Mouse (Mus musculus): ENCODE results near the gene Polh. TPM values are rescaled to one million over a fixed set of nuclear protein-coding genes. Genes with fewer than 3 reads are reported as not detected.

The Polh gene
- polyA plus RNA-seq, 1 experiment from 2014 or later = 8.0 TPM

DNA sequence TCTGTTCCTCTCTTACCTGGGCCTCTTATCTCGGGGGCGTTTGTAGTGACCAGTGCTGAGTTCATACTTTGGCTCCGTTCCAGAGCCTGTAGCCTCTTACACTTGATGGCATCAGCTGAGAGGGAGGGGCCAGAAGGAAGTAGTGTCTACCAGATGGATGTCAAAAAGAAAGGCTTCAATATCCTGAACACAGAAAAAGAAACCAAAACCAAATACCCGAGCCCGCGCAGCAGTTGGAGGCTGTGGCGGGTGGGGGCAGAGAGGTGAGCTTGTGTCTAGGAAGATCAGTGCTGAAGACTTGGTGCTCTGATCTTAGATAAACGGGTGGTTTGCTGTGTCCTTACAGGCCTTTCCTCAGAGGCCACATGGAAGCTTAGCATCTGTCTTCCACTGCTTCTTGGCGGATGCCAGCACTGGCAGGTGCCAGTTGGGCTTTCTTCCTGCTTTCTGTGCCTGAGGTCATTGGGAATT is 39.5 kb downstream of the Polh start:
- H3K27me3 ChIP-seq (ENCODE audit: control insufficient read depth, insufficient read depth, low read length) = no peaks in the 10 kb centered on the region
- H3K27ac ChIP-seq (replicated peaks) = peak overlapping the region; percentile 65
- DNase-seq (ENCODE audit: low spot score) = peak; percentile 78

DNA sequence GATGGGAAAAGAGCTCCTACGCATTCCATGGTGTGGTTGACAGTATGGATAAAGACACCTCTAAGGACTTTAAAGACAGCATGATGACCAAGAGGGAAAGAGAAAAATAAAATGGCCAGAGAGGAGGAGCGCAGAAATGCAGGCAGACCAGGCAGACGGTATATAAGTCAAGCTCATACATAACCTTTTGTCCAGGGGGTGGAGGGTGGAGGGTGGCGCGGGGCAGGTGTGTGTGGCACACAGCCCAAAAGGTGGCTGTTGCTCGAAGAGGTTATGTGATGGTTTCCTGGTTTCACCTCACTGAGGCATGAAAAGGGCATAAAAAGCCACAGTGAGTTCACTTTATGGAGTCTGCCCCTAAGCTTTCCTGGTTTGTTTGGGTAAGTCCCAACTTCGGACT is 39.9 kb downstream of the Polh start:
- Histone ChIP-seq H3K4me3 (ENCODE audit: low read depth, low read length) (no peak overlapping the region), H3K27ac (replicated peaks) (peak overlapping the region; percentile 65), H3K9me3 (ENCODE audit: control insufficient read depth, low read length) (no peaks in the 10 kb centered on the region), H3K4me1 (replicated peaks; ENCODE audit: control insufficient read depth, insufficient read depth) (no peaks in the 10 kb centered on the region; the same call in 1 of the 2 replicates), H3K27me3 (ENCODE audit: control insufficient read depth, insufficient read depth, low read length) (no peaks in the 10 kb centered on the region), H3K9ac (ENCODE audit: low read length) (no peak overlapping the region), H3K36me3 (ENCODE audit: control insufficient read depth, insufficient read depth, low read length) (peaks cover 12% of the 10 kb centered on the region; the same call in 1 of the 2 replicates), H3K4me2 (replicated peaks; ENCODE audit: low read depth) (peak overlapping the region; percentile 86)
- WGBS = 64% methylated on average over 7 of the region's 7 CpGs
- no peak for TF ChIP-seq EP300 (optimal IDR thresholded peaks at IDR 0.05)
- TF ChIP-seq CTCF (IDR thresholded peaks at IDR 0.05; ENCODE audit: low read depth) = no peak
- ATAC-seq (ENCODE audit: low FRiP score, low TSS enrichment) (no peak; the same call in 1 of the 2 replicates), DNase-seq (ENCODE audit: low spot score) (no peak)

More for the DNA sequence above, 39.5 kb downstream of the Polh start:
- WGBS = 57% methylated on average over 9 of the region's 9 CpGs
- TF ChIP-seq CTCF (IDR thresholded peaks at IDR 0.05; ENCODE audit: low read depth) (no peak), EP300 (optimal IDR thresholded peaks at IDR 0.05) (no peak)
- Histone ChIP-seq H3K9me3 (ENCODE audit: control insufficient read depth, low read length) (no peaks in the 10 kb centered on the region), H3K36me3 (ENCODE audit: control insufficient read depth, insufficient read depth, low read length) (peaks cover 16% of the 10 kb centered on the region), H3K9ac (ENCODE audit: low read length) (no peak overlapping the region), H3K4me2 (replicated peaks; ENCODE audit: low read depth) (peak overlapping the region; percentile 86), H3K4me1 (replicated peaks; ENCODE audit: control insufficient read depth, insufficient read depth) (no peaks in the 10 kb centered on the region; the same call in 1 of the 2 replicates), H3K4me3 (ENCODE audit: low read depth, low read length) (no peak overlapping the region)
- peak; percentile 33 for ATAC-seq (ENCODE audit: low FRiP score, low TSS enrichment)

DNA sequence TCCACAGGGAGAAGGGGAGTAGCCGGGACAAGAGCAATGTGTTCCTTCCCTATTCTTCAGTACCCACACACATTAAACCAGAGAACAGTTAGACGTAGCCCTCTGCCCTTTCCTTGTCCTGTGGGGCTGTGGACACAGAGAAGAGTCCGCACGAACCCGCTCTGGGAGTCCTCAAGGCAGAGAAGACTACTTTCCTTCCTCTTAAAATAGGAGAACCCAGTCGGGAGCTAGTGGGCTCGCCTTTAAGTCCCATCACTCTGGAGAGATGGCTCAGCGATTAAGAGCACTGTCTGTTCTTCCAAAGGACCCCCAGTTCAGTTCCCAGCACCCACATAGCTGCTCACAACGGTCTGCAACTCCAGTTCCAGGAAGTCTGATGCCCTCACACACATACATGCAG is 40.7 kb downstream of the Polh start:
- peak overlapping the region; percentile 88 for H3K9ac ChIP-seq (ENCODE audit: low read length)
- 44% methylated on average over 9 of the region's 9 CpGs for WGBS
- H3K27me3 ChIP-seq (ENCODE audit: control insufficient read depth, insufficient read depth, low read length) = no peaks in the 10 kb centered on the region
- ATAC-seq (ENCODE audit: low FRiP score, low TSS enrichment) (no peak), DNase-seq (ENCODE audit: low spot score) (no peak)
- H3K36me3 ChIP-seq (ENCODE audit: control insufficient read depth, insufficient read depth, low read length) = peaks cover 10% of the 10 kb centered on the region; the same call in 1 of the 2 replicates
- H3K9me3 ChIP-seq (ENCODE audit: control insufficient read depth, low read length) = no peaks in the 10 kb centered on the region
- H3K27ac ChIP-seq (replicated peaks) = peak overlapping the region; percentile 91
- TF ChIP-seq EP300 (optimal IDR thresholded peaks at IDR 0.05) = no peak
- TF ChIP-seq CTCF (IDR thresholded peaks at IDR 0.05; ENCODE audit: low read depth) = no peak
- no peaks in the 10 kb centered on the region; the same call in 1 of the 2 replicates for H3K4me1 ChIP-seq (replicated peaks; ENCODE audit: control insufficient read depth, insufficient read depth)
- H3K4me2 ChIP-seq (replicated peaks; ENCODE audit: low read depth) = peak overlapping the region; percentile 86
- peak overlapping the region; percentile 80 for H3K4me3 ChIP-seq (ENCODE audit: low read depth, low read length)

DNA sequence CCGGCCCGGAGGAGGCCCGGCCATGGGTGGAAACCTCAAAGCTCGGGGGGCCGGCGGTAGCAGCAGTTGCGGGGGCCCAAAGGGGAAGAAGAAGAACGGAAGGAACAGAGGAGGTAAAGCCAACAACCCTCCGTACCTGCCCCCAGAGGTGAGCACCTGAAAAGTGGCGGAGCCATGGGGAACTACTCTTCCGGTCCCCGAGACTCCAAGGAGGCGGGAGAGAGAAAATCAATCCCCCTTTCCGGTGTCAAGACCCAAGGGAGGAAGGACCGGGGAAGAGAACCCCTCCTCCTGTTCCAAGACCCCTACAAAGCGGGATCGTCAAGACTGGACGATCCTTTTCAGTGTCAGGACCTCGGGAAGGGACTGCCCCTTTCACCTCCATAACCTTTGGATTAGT is 41.3 kb downstream of the Polh start:
- Histone ChIP-seq H3K4me1 (replicated peaks; ENCODE audit: control insufficient read depth, insufficient read depth) (no peaks in the 10 kb centered on the region; the same call in 1 of the 2 replicates), H3K36me3 (ENCODE audit: control insufficient read depth, insufficient read depth, low read length) (peaks cover 10% of the 10 kb centered on the region; the same call in 1 of the 2 replicates), H3K9me3 (ENCODE audit: control insufficient read depth, low read length) (no peaks in the 10 kb centered on the region), H3K4me3 (ENCODE audit: low read depth, low read length) (peak overlapping the region; percentile 80), H3K27me3 (ENCODE audit: control insufficient read depth, insufficient read depth, low read length) (no peaks in the 10 kb centered on the region), H3K27ac (replicated peaks) (peak overlapping the region; percentile 91), H3K9ac (ENCODE audit: low read length) (peak overlapping the region; percentile 88), H3K4me2 (replicated peaks; ENCODE audit: low read depth) (peak overlapping the region; percentile 86)
- no peak for TF ChIP-seq EP300 (optimal IDR thresholded peaks at IDR 0.05)
- no peak for TF ChIP-seq CTCF (IDR thresholded peaks at IDR 0.05; ENCODE audit: low read depth)
- no peak for DNase-seq (ENCODE audit: low spot score)
- WGBS = under 1% methylated on average over 19 of the region's 19 CpGs
- 0 out of 2 replicates have a peak, but pooled peaks have one; percentile 10 for ATAC-seq (ENCODE audit: low FRiP score, low TSS enrichment)

DNA sequence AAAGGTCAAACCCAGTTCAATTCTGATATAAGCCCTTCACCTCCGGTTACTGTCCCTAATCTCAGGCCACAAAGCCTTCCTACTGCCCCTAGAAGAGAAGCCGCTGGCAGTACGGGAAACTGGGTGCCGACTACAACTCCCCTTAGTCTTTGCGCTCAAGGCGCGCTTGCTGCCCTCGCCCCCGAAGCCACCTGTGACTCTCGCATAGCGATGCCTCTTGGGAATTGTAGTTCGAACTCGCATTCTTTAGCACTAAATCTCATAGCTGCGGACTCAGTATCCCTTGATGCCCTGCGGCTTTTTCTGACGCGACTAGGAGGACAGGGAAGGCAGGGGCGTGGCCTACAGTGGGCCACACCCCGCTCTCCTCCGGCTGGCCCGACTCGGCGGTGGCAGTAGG is 41.8 kb downstream of the Polh start, which contains the start of gene Gtpbp2:
Gtpbp2 (plus strand) TSS at position 347 of the 400 bp plus-strand sequence.
- Histone ChIP-seq H3K4me2 (replicated peaks; ENCODE audit: low read depth) (peak within 1 kb of the TSS; percentile 86), H3K4me3 (ENCODE audit: low read depth, low read length) (peak within 1 kb of the TSS; percentile 80), H3K9me3 (ENCODE audit: control insufficient read depth, low read length) (no peaks in the 10 kb centered on the region), H3K27ac (replicated peaks) (peak within 1 kb of the TSS; percentile 92), H3K4me1 (replicated peaks; ENCODE audit: control insufficient read depth, insufficient read depth) (no peaks in the 10 kb centered on the region; the same call in 1 of the 2 replicates), H3K27me3 (ENCODE audit: control insufficient read depth, insufficient read depth, low read length) (no peaks in the 10 kb centered on the region), H3K9ac (ENCODE audit: low read length) (peak within 1 kb of the TSS; percentile 88), H3K36me3 (ENCODE audit: control insufficient read depth, insufficient read depth, low read length) (peaks cover 10% of the 10 kb centered on the region; the same call in 1 of the 2 replicates)
- peak; percentile 96 for DNase-seq (ENCODE audit: low spot score)
- ATAC-seq (ENCODE audit: low FRiP score, low TSS enrichment) = peak; percentile 91
- TF ChIP-seq EP300 (optimal IDR thresholded peaks at IDR 0.05) (no peak), CTCF (IDR thresholded peaks at IDR 0.05; ENCODE audit: low read depth) (no peak)
- 0% methylated on average over 23 of the region's 23 CpGs for WGBS

DNA sequence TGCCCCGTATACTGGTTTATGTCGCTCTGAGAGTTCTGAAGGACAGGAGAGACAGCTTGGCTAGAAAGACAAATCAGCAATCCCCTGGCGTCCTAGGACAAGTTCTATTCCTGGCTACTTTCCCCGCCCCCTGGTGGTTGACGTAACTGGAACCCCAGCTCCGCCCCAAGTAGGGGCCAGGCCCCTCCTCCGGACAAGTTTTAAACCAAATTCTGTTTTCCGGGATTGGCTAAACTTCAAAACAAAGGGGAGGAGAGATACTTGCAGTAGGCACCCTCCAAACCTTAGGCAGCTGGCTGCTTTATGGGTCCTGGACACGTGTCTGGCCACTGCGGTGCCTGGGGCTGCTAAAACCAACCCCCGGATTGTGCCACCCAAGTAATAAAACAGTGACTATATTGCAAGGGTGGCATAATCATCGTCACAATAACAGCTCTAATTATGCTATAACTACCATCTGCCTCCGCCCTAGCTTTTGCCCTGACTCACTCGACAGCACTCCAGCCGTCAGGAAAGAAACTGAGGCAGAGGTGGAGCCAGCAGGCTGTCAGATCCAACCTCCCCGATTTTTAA is 42.3 kb downstream of the Polh start:
- H3K4me2 ChIP-seq (replicated peaks; ENCODE audit: low read depth) = peak overlapping the region; percentile 73
- WGBS = 0% methylated on average over 16 of the region's 16 CpGs
- peak overlapping the region; percentile 92 for H3K27ac ChIP-seq (replicated peaks)
- H3K9me3 ChIP-seq (ENCODE audit: control insufficient read depth, low read length) = no peaks in the 10 kb centered on the region
- ATAC-seq (ENCODE audit: low FRiP score, low TSS enrichment) (peak; percentile 58), DNase-seq (ENCODE audit: low spot score) (peak; percentile 89)
- no peaks in the 10 kb centered on the region for H3K27me3 ChIP-seq (ENCODE audit: control insufficient read depth, insufficient read depth, low read length)
- H3K4me1 ChIP-seq (replicated peaks; ENCODE audit: control insufficient read depth, insufficient read depth) = no peaks in the 10 kb centered on the region; the same call in 1 of the 2 replicates
- TF ChIP-seq EP300 (optimal IDR thresholded peaks at IDR 0.05) = peak; percentile 68
- peak; percentile 66 for TF ChIP-seq CTCF (IDR thresholded peaks at IDR 0.05; ENCODE audit: low read depth)
- H3K9ac ChIP-seq (ENCODE audit: low read length) = peak overlapping the region; percentile 55
- peak overlapping the region; percentile 80 for H3K4me3 ChIP-seq (ENCODE audit: low read depth, low read length)
- peaks cover 5% of the 10 kb centered on the region; the same call in 1 of the 2 replicates for H3K36me3 ChIP-seq (ENCODE audit: control insufficient read depth, insufficient read depth, low read length)
